Mouse (Mus musculus) urinary bladder, postnatal 36 days (tissue): ENCODE measurements at regions not wholly inside any gene's neighbourhood (a gene's known extent, or its start where the extent isn't known, plus 50 kb on each side); places are given as distances from the start of the nearest gene placed in this dataset.
"Not testable (repeated sequence)": the region's sequence is repeated elsewhere in the genome, so short reads cannot be mapped to it uniquely, and the experiment has no call there.

Experiments used
- DNase-seq, 2 experiments: peaks; one replicate each; pipeline ENCODE4 v3.0.0; 2022; ENCODE audit warnings: low spot score in 2 of 2, mixed read lengths in 1 of 2

- no peak for DNase-seq
Observed at GRCm38 (mm10) chr12:15124179-15124578, 692.5 kb downstream of the Trib2 start.

GRCm38 (mm10) chr12:15122586-15123212 lies 694.0 kb downstream of the Trib2 start:
- DNase-seq, result no peak

- DNase-seq, result no peak
Observed at GRCm38 (mm10) chr12:15115556-15115955, 701.2 kb downstream of the Trib2 start.

GRCm38 (mm10) chr12:15114793-15115192 lies 701.9 kb downstream of the Trib2 start:
- no peak for DNase-seq

- DNase-seq, result no peak
Observed at GRCm38 (mm10) chr12:15111049-15111448, 705.7 kb downstream of the Trib2 start.

GRCm38 (mm10) chr12:15104876-15105275 lies 711.8 kb downstream of the Trib2 start:
- DNase-seq, result no peak

GRCm38 (mm10) chr12:15078615-15079014 lies 738.1 kb downstream of the Trib2 start:
- DNase-seq, result no peak

- no peak for DNase-seq
Observed at GRCm38 (mm10) chr12:15064351-15064750, 752.4 kb downstream of the Trib2 start.

- DNase-seq, result no peak
Observed at GRCm38 (mm10) chr12:15051387-15051786, 765.3 kb downstream of the Trib2 start.

- no peak for DNase-seq
Observed at GRCm38 (mm10) chr12:15043264-15043663, 773.5 kb downstream of the Trib2 start.

- DNase-seq, result no peak
Observed at GRCm38 (mm10) chr12:15011091-15011490, 805.6 kb downstream of the Trib2 start.

GRCm38 (mm10) chr12:15002401-15002800 lies 814.3 kb downstream of the Trib2 start:
- DNase-seq, result not testable (repeated sequence)
